Mouse (Mus musculus): ENCODE data around the gene Cldnd1.

GRCm38 (mm10) chr16:58704999-58705398 is 22.7 kb upstream of the Cldnd1 start:
- TF ChIP-seq CTCF (IDR thresholded peaks at IDR 0.05; ENCODE audit: low read depth, low read length) (no peak), GATA2 (IDR thresholded peaks at IDR 0.05; ENCODE audit: borderline replicate concordance, low read depth, low read length) (no peak), GATA1 (IDR thresholded peaks at IDR 0.05; ENCODE audit: borderline replicate concordance, low read length) (no peak), POLR2AphosphoS5 (IDR thresholded peaks at IDR 0.05; ENCODE audit: insufficient replicate concordance, low read depth, low read length) (no peak), TAL1 (conservative IDR thresholded peaks at IDR 0.05; ENCODE audit: low read depth, low read length) (no peak)

Data from G1E (cell line).